Mouse (Mus musculus) limb, embryonic 10.5 days (tissue): ENCODE data around the gene Ntrk2. TPM values are rescaled to one million over a fixed set of nuclear protein-coding genes. Genes with fewer than 3 reads are reported as not detected.
A peak's percentile ranks its signal among the peaks of the same experiment; 100 is the strongest.

Experiments used
- DNase-seq: peaks from one replicate; pipeline ENCODE4 v3.0.0-alpha.2; 2017; ENCODE audit warnings: low spot score
- H3K27ac ChIP-seq: fragments of 300-500 bp; sonication (generic); 2 replicates; pipeline ENCODE4 v1.5.1; 2016; ENCODE audit warnings: mild to moderate bottlenecking
- H3K27me3 ChIP-seq: fragments of 300-500 bp; sonication (generic); 2 replicates; pipeline ENCODE4 v1.6.1; 2016; ENCODE audit warnings: low read depth, mild to moderate bottlenecking; ENCODE audit not compliant: poor library complexity, severe bottlenecking
- H3K36me3 ChIP-seq: fragments of 300-500 bp; sonication (generic); 2 replicates; pipeline ENCODE4 v1.6.1; 2016; ENCODE audit warnings: mild to moderate bottlenecking, moderate library complexity
- H3K4me1 ChIP-seq: fragments of 300-500 bp; sonication (generic); 2 replicates; pipeline ENCODE4 v1.6.1; 2016
- H3K4me3 ChIP-seq: fragments of 300-500 bp; sonication (generic); 2 replicates; pipeline ENCODE4 v1.5.1; 2016; ENCODE audit warnings: mild to moderate bottlenecking, moderate library complexity
- H3K9me3 ChIP-seq: fragments of 300-500 bp; sonication (generic); replicated peaks from 2 replicates; pipeline ENCODE4 v1.6.1; 2016; ENCODE audit warnings: mild to moderate bottlenecking
- WGBS: fragments of 180-500 bp; shearing (Covaris S2); methylation state at CpG from one replicate; pipeline ENCODE4 v1.1.7; 2016; 5-methylcytosine and 5-hydroxymethylcytosine counted together
- polyA plus RNA-seq: library from polyadenylated mRNA; unstranded; fragments of >200 nt; fragmentation: Nextera tagmentation; extraction: Ambion mirVana; gene quantifications from 2 replicates; pipeline ENCODE4 v1.2.1, GENCODE M21; 2016

Ntrk2 gene
- polyA plus RNA-seq, 1 experiment from 2014 or later, result 5.7 TPM

DNA sequence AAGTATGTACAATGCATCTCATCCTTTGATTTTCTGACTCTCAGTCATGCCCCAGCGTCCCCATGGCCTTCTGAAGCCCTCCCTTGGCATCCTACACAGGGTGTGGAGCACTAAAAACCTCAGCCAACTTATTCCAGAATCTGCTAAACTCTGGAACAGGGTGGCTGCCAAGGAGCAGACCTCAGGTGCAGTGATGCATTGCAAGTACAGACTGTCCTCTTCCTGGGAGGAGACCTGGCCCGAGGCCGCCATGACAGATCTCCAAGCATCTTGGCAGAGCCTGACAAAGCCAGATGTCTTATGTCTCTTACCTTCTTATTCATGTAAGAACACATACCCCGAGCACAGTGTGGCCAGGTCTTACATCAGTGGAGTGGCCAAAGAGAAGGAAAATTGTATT is 250.5 kb downstream of the Ntrk2 start:
- no peak for DNase-seq
- 84% methylated on average over 4 of the region's 4 CpGs for WGBS

DNA sequence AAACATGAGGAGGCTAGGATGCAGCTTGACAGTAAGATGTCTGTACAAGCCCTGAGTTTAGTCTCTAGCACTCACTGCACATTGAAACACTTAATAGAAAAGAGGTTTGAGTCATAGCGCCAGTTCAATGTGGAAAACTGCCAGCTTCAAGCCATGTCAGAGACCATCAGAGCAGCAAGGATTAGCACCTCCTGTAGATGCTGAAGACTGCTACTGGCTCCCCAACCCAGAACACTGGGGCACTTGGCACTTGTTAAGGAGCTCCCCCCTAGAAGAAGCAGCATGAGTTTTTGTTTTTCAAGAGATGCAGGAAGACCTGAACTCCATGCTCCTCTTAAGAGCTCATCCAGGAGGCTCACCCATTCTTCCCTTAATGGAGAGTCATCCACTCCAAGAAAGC is 251.5 kb downstream of the Ntrk2 start:
- DNase-seq, result no peak
- Histone ChIP-seq H3K27ac (no peak overlapping the region), H3K36me3 (no peaks in the 10 kb centered on the region), H3K27me3 (peaks cover 10% of the 10 kb centered on the region), H3K4me3 (no peak overlapping the region), H3K4me1 (peaks cover 9% of the 10 kb centered on the region; the same call in 1 of the 2 replicates), H3K9me3 (no peaks in the 10 kb centered on the region)
- WGBS, result 71% methylated on average over 1 of the region's 1 CpGs

More for the DNA sequence above, 250.5 kb downstream of the Ntrk2 start:
- Histone ChIP-seq H3K36me3 (no peaks in the 10 kb centered on the region), H3K4me1 (peaks cover 9% of the 10 kb centered on the region; the same call in 1 of the 2 replicates), H3K9me3 (no peaks in the 10 kb centered on the region), H3K27me3 (peaks cover 10% of the 10 kb centered on the region), H3K4me3 (no peak overlapping the region), H3K27ac (no peak overlapping the region)

- Histone ChIP-seq H3K9me3 (no peaks in the 10 kb centered on the region), H3K4me1 (peaks cover 9% of the 10 kb centered on the region; the same call in 1 of the 2 replicates), H3K36me3 (no peaks in the 10 kb centered on the region), H3K27ac (no peak overlapping the region), H3K4me3 (no peak overlapping the region), H3K27me3 (peaks cover 10% of the 10 kb centered on the region)
- DNase-seq, result no peak
- WGBS, result 10% methylated on average over 7 of the region's 7 CpGs
Observed at GRCm38 (mm10) chr13:59059118-59059517, 252.7 kb downstream of the Ntrk2 start.

DNA sequence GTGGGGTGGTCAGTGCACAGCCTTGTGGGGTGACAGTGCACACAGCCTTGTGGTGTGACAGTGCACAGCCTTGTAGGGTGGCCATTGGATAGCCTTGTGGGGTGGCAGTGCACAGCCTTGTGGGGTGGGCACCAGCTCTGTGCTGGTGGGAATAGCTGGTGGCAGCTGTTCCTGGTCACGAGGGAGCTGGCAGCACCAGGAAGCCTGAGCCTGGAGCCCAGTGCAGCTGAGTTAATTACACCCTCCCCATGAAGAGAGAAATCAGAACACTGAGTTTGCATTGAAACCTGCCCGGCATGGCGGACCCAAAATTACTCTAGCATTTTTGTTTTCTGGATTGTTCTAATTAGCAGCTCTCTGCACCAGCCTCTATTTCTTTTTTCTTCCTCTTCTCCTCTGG is 259.3 kb downstream of the Ntrk2 start:
- no peaks in the 10 kb centered on the region for H3K27me3 ChIP-seq
- no peak overlapping the region for H3K4me3 ChIP-seq
- no peaks in the 10 kb centered on the region for H3K36me3 ChIP-seq
- no peak overlapping the region for H3K27ac ChIP-seq
- H3K9me3 ChIP-seq, result no peaks in the 10 kb centered on the region
- WGBS, result 81% methylated on average over 3 of the region's 3 CpGs
- DNase-seq, result no peak
- no peaks in the 10 kb centered on the region for H3K4me1 ChIP-seq

DNA sequence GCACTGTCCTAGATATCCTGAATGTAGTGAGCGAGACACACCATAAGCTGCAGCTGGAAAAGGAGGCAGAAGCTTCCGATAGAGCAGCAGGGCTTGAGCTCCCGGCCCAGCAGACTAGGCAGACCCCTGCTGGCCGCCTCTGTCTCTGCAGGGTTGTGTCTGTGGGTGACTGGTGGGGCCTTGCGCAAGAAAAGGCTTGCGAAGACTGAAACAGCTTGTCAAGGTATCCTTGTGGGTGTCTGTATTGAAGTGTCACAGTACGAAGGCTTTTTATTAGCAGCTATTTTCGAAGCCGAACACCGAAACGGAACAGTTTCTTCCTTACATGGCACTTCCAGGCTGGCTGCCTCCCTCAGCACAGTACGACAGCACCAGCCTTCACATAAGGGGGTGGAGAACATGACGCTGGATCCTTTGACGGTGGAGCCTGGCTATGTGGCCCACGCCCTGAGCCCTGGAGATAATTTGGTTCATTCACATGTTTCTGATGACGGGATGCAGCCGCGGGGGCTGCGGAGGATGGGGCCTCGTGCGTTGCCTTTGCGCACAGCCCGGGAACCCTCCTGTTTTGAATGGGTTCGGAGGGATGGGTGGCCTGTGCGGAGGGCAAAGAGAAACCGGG is 267.4 kb downstream of the Ntrk2 start:
- Histone ChIP-seq H3K27me3 (peaks cover 33% of the 10 kb centered on the region), H3K36me3 (no peaks in the 10 kb centered on the region), H3K4me1 (peaks cover 7% of the 10 kb centered on the region), H3K4me3 (peak overlapping the region; percentile 32), H3K27ac (no peak overlapping the region), H3K9me3 (no peaks in the 10 kb centered on the region)
- 29% methylated on average over 26 of the region's 26 CpGs for WGBS
- peak; percentile 84 for DNase-seq

- DNase-seq, result no peak
- Histone ChIP-seq H3K27me3 (peaks cover 33% of the 10 kb centered on the region), H3K9me3 (no peaks in the 10 kb centered on the region), H3K27ac (no peak overlapping the region), H3K36me3 (no peaks in the 10 kb centered on the region), H3K4me1 (peaks cover 12% of the 10 kb centered on the region), H3K4me3 (no peak overlapping the region)
- WGBS, result 62% methylated on average over 4 of the region's 4 CpGs
Observed at GRCm38 (mm10) chr13:59076489-59076888, 270.1 kb downstream of the Ntrk2 start.

DNA sequence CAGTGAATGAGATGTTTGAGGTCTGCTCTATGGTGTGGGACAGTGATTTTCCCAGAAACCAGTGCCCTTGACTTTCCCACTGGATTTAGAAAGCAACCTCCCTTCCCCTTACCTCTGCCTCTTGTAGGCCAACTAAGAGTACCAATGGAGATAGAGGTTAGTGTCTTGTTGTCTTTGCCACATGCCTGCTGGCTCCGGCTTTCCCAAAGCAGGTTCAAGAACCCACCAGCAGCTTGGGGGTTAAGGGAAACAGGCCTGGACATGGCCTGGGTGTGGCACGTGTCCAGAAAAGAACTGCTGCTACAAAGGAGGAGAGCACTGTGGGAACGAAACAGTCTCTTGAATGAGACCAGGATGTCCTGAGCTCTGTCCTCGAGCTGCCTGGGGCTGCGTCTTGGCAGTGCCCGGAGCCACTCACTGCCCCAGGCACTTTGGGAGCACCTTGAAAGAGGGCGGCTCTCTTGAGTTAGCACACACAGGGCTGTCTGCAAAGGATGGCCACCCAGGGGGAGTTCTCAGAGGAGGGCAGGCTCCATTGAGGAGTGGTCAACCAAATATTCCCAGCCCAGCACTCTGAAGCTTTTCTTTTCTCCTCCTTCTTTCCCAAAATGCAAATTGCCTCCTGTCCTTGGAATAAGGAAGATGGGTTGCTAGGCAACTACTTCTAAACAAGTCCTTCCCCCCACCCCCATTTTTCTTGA is 273.5 kb downstream of the Ntrk2 start:
- Histone ChIP-seq H3K27ac (no peak overlapping the region), H3K4me3 (no peak overlapping the region), H3K4me1 (peaks cover 5% of the 10 kb centered on the region; the same call in 1 of the 2 replicates), H3K27me3 (peaks cover 4% of the 10 kb centered on the region), H3K36me3 (no peaks in the 10 kb centered on the region), H3K9me3 (no peaks in the 10 kb centered on the region)
- WGBS, result 76% methylated on average over 7 of the region's 7 CpGs
- DNase-seq, result no peak

- Histone ChIP-seq H3K27me3 (peaks cover under 1% of the 10 kb centered on the region; the same call in 1 of the 2 replicates), H3K4me3 (no peak overlapping the region), H3K36me3 (no peaks in the 10 kb centered on the region), H3K9me3 (no peaks in the 10 kb centered on the region), H3K4me1 (peaks cover 5% of the 10 kb centered on the region; the same call in 1 of the 2 replicates), H3K27ac (no peak overlapping the region)
- no peak for DNase-seq
- WGBS, result 83% methylated on average over 5 of the region's 5 CpGs
Observed at GRCm38 (mm10) chr13:59080468-59080867, 274.1 kb downstream of the Ntrk2 start.

DNA sequence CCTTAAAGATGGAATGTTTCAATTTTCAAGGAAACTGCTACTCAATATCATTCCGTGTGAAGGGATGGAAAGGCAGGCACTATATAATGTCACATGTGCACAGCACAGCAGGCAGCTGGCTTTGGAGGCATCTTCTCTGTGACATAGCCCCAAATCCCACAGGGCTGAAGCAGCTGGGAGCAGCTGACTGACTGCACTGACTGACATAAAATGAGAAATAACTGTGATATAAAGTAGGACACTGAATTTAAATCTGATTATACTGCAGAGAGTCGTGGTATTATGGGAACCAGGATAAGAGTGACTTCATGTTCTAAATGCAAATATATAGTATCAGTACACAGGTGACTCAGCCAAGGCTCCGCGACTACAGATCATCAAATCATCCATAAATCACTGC is 282.6 kb downstream of the Ntrk2 start:
- H3K4me1 ChIP-seq, result peaks cover 14% of the 10 kb centered on the region
- no peaks in the 10 kb centered on the region for H3K9me3 ChIP-seq
- DNase-seq, result no peak
- H3K4me3 ChIP-seq, result no peak overlapping the region
- no peak overlapping the region for H3K27ac ChIP-seq
- 90% methylated on average over 4 of the region's 4 CpGs for WGBS
- peaks cover 2% of the 10 kb centered on the region; the same call in 1 of the 2 replicates for H3K27me3 ChIP-seq
- no peaks in the 10 kb centered on the region for H3K36me3 ChIP-seq

DNA sequence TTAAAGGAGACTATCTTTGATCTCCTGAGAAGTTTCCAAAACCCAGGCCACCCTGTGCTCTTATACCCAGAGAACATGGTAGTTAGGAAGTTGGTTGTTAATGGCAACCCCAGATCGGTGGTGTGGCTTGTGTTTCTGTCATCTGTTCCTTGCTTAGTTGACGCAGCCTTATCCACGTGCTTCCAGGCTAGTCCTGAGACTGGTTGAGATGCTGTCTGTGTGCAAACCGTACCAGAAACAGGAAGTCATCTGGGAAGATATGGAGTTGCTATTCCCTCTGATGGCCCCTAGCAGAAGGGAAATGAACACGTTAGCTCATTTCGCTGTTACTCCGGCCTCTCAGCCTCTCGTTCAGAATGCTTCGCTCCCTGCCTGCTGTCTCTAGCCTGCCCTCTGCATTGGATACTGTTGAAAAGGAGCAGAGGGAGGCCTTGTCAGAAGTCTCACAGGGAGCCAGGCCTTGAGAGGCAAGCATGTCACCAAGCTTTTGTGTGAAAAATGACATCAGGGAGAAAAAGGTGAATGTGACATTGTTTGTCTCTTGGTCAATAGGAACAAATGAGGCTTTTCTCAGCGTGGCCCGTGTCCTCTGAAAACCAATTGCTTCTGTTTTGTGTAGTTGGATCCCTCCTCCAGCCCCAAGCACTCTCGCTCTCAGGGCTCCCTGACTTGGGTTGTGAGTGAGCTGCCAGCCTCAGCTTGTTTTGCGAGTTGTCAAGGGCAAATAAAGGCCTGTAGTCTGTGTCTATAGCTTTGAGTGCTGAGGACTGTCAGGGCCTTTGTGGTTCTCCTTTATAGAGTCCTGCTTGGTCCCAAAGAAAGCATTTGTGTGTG is 285.0 kb downstream of the Ntrk2 start:
- Histone ChIP-seq H3K4me3 (no peak overlapping the region), H3K4me1 (peaks cover 32% of the 10 kb centered on the region), H3K36me3 (no peaks in the 10 kb centered on the region), H3K9me3 (no peaks in the 10 kb centered on the region), H3K27ac (no peak overlapping the region), H3K27me3 (peaks cover 12% of the 10 kb centered on the region; the same call in 1 of the 2 replicates)
- 66% methylated on average over 13 of the region's 13 CpGs for WGBS
- no peak for DNase-seq

DNA sequence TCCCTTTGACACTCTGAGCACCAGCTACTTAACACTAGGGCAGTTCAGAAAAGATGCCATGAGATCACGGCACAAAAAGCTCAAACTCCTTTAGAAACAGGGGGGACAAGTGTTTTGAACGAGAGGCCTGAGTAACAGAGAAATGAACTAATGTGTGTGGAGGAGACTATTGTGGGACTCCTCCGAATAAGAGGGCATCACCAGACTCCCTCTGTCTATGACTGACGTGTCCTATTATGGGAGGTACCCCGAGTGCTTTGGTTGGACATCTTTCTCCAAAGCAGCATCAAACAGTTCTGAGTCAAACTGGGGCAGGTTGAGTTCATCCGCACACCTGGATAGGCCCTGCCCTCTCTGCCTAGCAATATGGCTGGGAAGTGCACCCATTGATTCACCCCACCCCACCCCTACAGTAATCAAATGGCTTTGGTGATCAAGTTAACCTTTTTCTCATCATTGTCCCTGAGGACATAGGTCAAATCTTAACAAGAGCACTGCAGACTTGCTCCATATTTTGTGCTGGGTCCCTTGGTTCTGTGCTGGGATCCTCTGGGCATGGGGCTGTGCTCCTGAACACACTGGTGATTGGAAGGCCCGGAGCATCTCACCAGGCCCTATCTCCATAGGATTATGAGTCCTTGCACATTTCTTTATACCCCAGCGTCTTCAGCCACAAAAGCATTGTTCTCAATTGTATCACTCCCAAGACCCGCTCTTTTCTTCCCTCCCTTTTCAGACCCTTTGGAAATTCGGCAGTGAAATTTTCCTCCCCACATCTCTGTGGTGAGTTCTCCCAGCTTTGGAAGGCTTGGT is 285.9 kb downstream of the Ntrk2 start:
- DNase-seq, result no peak
- WGBS, result 67% methylated on average over 10 of the region's 10 CpGs
- Histone ChIP-seq H3K4me3 (no peak overlapping the region), H3K27ac (peak overlapping the region; percentile 46; the same call in 1 of the 2 replicates), H3K9me3 (no peaks in the 10 kb centered on the region), H3K36me3 (no peaks in the 10 kb centered on the region), H3K27me3 (peaks cover 14% of the 10 kb centered on the region; the same call in 1 of the 2 replicates), H3K4me1 (peaks cover 36% of the 10 kb centered on the region)

DNA sequence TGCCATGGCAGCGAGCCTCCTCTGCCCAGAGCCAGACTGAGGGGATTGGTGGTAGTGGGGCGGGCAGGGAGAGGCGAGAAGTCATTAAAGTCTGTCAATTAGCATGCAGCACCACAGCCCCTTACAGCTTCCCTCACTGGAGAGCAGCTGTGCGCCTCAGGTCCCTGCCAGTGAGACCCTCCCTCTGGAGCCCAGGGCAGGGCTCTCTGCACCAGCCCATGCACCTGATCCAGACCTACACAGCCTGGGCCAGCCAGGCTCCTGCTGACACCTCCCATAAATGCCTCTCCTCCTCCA is 286.4 kb downstream of the Ntrk2 start:
- 3% methylated on average over 4 of the region's 4 CpGs for WGBS
- H3K4me3 ChIP-seq, result no peak overlapping the region
- H3K9me3 ChIP-seq, result no peaks in the 10 kb centered on the region
- H3K4me1 ChIP-seq, result peaks cover 36% of the 10 kb centered on the region
- DNase-seq, result peak; percentile 70
- H3K36me3 ChIP-seq, result no peaks in the 10 kb centered on the region
- H3K27ac ChIP-seq, result no peak overlapping the region
- peaks cover 19% of the 10 kb centered on the region for H3K27me3 ChIP-seq
